Mouse (Mus musculus): ENCODE results near the gene Olfr374. TPM values are rescaled to one million over a fixed set of nuclear protein-coding genes. Genes with fewer than 3 reads are reported as not detected.

The Olfr374 gene
- polyA plus RNA-seq, 1 experiment from 2014 or later: not detected

DNA sequence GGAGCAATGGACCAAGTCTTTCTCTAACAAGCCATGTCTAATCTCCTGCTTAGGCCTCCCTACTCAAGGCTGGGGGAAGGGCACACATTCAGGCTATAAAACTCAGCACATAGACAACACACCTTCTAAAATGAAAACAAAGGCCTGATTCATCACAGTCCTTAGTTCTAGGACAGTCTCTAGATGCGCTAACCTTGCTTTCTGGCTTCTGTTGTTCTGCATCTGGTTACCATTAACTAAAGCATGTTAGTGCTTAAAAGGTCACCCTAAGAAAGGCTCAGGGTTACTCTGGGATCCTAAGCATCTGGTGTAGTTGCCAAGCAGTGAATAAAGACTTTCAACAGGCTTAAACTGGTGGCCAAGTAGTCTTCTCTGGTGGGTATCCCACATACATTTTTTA, 15.2 kb downstream of the Olfr374 start:
- DNase-seq (ENCODE audit: low spot score): no peak
- 90% methylated on average over 1 of the region's 1 CpGs for WGBS
- Histone ChIP-seq H3K27ac (no peak overlapping the region), H3K27me3 (ENCODE audit: insufficient read depth, poor library complexity, severe bottlenecking) (no peaks in the 10 kb centered on the region), H3K36me3 (no peaks in the 10 kb centered on the region), H3K4me1 (no peaks in the 10 kb centered on the region), H3K4me3 (no peak overlapping the region), H3K9me3 (no peaks in the 10 kb centered on the region)

DNA sequence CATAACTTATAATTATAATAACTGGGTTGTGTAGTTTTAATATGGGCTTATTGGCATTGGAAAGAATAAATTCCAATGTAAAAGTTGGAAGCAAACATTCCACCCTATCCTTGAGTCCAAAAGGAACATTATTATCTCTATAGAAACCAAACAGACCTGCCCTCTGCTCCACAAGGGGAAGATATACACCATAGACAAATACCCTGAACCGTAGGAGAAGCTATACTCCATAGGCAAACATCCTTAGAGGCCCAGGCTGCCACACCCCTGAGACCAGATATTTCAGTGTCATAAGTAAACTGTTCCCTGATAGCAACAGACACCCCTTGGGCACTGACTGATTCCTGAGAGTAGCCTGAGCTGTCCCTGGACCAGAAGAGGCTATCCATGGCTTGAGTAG, 21.0 kb downstream of the Olfr374 start:
- Histone ChIP-seq H3K9me3 (no peaks in the 10 kb centered on the region), H3K4me3 (no peak overlapping the region), H3K36me3 (no peaks in the 10 kb centered on the region), H3K27ac (no peak overlapping the region), H3K4me1 (peaks cover 10% of the 10 kb centered on the region), H3K27me3 (ENCODE audit: insufficient read depth, poor library complexity, severe bottlenecking) (no peaks in the 10 kb centered on the region)
- DNase-seq (ENCODE audit: low spot score): no peak
- WGBS: 64% methylated on average over 1 of the region's 1 CpGs

DNA sequence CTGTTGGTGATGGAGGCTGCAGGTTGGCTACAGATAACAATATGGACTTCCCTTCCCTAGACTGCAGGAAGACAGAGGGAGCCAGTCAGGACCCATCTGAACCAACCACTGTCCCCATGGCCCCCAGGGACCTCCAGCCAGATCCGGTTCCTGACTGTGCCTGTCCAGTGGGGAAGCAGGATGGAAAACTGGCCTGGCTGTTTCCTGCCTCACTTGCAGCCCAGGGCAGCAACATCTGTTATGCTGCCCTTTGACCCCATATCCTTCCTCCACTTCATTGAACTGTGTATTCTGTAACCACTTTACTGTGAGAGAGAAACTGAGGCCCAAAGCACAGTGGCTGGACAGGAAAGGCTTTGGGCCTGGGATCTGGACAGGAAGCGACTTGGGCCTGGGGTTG, 24.4 kb downstream of the Olfr374 start:
- WGBS: 69% methylated on average over 2 of the region's 2 CpGs
- no peaks in the 10 kb centered on the region for H3K27me3 ChIP-seq (ENCODE audit: insufficient read depth, poor library complexity, severe bottlenecking)
- H3K27ac ChIP-seq: peak overlapping the region; percentile 12; the same call in 1 of the 2 replicates
- no peak overlapping the region for H3K4me3 ChIP-seq
- H3K9me3 ChIP-seq: no peaks in the 10 kb centered on the region
- no peak for DNase-seq (ENCODE audit: low spot score)
- H3K4me1 ChIP-seq: peaks cover 21% of the 10 kb centered on the region
- no peaks in the 10 kb centered on the region for H3K36me3 ChIP-seq

DNA sequence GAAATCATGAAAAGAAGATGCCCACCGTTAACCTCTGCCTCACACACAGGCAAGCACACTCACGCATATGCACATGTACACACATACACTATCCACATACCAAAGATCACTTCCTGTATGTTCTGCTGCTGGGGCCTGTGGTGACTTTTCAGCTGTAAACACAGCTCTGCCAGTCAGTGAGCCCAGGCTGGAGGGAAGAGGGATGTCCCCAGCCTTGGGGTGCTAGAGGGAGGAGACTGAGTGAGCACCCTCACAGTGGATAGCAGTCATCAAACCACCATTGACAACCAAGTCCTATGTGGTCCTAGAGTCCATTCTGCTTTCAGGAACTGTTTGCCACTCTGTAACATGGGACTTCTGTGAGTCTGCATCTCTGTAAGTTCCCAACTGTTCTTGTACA, 25.1 kb downstream of the Olfr374 start:
- WGBS: 81% methylated on average over 2 of the region's 2 CpGs

DNA sequence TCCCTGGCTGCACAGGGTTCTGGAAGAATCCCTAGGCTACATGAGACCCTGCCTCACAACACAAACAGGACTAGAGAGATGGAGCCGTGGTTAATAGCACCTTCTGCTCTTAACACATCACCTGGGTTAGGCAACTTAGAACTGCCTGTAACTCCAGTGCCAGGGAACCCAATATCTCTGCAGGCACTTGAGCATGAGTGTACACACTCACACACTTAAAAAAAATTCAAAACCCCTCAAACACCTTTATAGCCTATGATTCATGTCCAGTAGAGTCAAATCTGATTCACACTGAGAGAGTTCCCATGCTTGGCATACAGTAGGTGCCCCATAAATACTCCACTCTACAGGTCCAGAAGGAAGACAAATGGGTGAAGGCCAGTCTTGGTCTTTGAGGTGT, 25.6 kb downstream of the Olfr374 start:
- Histone ChIP-seq H3K9me3 (no peaks in the 10 kb centered on the region), H3K27ac (no peak overlapping the region), H3K4me3 (no peak overlapping the region), H3K4me1 (peaks cover 22% of the 10 kb centered on the region), H3K27me3 (ENCODE audit: insufficient read depth, poor library complexity, severe bottlenecking) (no peaks in the 10 kb centered on the region), H3K36me3 (no peaks in the 10 kb centered on the region)
- no peak for DNase-seq (ENCODE audit: low spot score)
- WGBS: 68% methylated on average over 1 of the region's 1 CpGs

More for the DNA sequence above, 25.1 kb downstream of the Olfr374 start:
- Histone ChIP-seq H3K4me1 (peaks cover 21% of the 10 kb centered on the region), H3K27ac (no peak overlapping the region), H3K4me3 (no peak overlapping the region), H3K9me3 (no peaks in the 10 kb centered on the region), H3K27me3 (ENCODE audit: insufficient read depth, poor library complexity, severe bottlenecking) (no peaks in the 10 kb centered on the region), H3K36me3 (no peaks in the 10 kb centered on the region)
- DNase-seq (ENCODE audit: low spot score): peak; percentile 55

DNA sequence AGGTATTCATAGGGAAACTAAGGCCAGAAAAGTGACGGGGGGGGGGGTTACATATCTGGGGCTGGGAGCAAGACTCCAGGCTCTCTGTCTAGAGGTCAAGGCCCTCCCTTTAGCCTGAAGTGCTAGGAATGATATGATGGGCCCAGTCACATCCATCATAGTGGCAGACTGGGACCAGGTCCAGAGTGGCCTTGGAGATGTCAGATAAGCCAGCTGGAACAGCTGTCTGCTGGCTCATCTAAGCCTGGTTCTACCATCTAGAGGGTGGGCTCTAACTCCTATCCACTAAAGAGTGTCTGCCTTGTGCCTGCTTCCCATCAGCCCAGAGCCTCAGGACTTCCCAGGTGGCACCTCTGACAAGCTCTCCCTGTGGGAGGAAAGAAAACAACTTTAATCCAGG, 26.1 kb downstream of the Olfr374 start:
- peak; percentile 25 for DNase-seq (ENCODE audit: low spot score)
- no peaks in the 10 kb centered on the region for H3K9me3 ChIP-seq
- no peaks in the 10 kb centered on the region for H3K27me3 ChIP-seq (ENCODE audit: insufficient read depth, poor library complexity, severe bottlenecking)
- 58% methylated on average over 1 of the region's 1 CpGs for WGBS
- no peak overlapping the region for H3K4me3 ChIP-seq
- H3K27ac ChIP-seq: peak overlapping the region; percentile 67
- H3K36me3 ChIP-seq: peaks cover 4% of the 10 kb centered on the region
- H3K4me1 ChIP-seq: peaks cover 27% of the 10 kb centered on the region

DNA sequence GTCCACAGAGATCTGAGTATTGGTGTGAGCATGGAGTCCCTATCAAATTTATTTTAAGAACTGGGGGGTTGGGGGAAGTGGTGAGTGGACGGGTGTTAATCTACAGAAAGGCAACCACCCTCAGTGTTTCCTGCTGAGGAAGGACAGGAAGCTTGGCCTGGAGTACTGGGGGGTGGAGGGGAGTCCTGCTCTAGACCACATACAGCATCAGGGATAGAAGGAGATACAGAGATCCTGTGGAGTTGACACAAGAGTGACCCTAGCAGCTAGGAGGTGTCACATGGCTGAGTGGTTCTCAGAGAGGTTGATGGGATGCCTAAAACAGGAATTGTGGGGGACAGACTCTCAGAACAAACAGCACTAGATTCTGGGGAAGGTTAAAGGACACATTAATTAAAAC, 26.7 kb downstream of the Olfr374 start:
- H3K4me3 ChIP-seq: no peak overlapping the region
- peak overlapping the region; percentile 67; the same call in 1 of the 2 replicates for H3K27ac ChIP-seq
- no peaks in the 10 kb centered on the region for H3K27me3 ChIP-seq (ENCODE audit: insufficient read depth, poor library complexity, severe bottlenecking)
- H3K9me3 ChIP-seq: no peaks in the 10 kb centered on the region
- peaks cover 33% of the 10 kb centered on the region for H3K4me1 ChIP-seq
- WGBS: 23% methylated on average over 1 of the region's 1 CpGs
- peaks cover 10% of the 10 kb centered on the region for H3K36me3 ChIP-seq
- peak; percentile 63 for DNase-seq (ENCODE audit: low spot score)

DNA sequence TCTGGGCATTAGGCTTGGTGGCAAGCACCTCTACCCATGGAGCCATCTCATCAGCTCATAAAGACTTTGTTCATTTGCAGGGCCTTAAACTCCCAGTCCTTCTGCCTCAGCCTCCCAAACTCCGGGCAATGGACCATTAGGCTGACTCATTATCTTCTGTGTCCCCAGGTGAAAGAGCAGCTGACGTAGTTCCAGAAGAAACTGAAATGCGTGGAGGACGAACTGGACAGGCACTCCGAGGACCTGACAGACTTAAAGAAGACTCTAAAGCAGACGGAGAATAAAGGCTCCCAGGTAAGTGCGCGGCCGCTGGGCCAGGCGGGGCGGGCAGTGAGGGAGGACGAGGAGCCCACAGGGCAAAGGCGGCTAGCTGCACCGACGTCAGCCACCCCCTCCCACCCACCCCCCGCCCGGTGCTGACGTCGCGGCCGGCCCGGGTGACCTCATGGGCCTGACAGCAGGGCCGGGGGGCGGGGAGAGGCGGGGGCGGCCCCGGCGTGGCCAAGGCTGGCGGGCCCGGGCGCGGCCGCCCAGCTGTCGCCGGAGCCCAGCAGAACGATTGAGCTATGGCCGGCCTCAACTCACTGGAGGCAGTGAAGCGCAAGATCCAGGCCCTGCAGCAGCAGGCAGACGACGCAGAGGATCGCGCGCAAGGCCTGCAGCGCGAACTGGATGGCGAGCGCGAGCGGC, 28.1 kb downstream of the Olfr374 start, which contains the start of gene Tpm4:
TSS of gene Tpm4 (plus strand) at position 220 of the 690 bp plus-strand sequence.
- H3K27ac ChIP-seq: peak within 1 kb of the TSS; percentile 99
- peaks cover 35% of the 10 kb centered on the region for H3K4me1 ChIP-seq
- H3K9me3 ChIP-seq: no peaks in the 10 kb centered on the region
- H3K4me3 ChIP-seq: peak within 1 kb of the TSS; percentile 83
- WGBS: under 1% methylated on average over 47 of the region's 49 CpGs
- H3K36me3 ChIP-seq: peaks cover 24% of the 10 kb centered on the region
- DNase-seq (ENCODE audit: low spot score): peak; percentile 89
- no peaks in the 10 kb centered on the region for H3K27me3 ChIP-seq (ENCODE audit: insufficient read depth, poor library complexity, severe bottlenecking)

DNA sequence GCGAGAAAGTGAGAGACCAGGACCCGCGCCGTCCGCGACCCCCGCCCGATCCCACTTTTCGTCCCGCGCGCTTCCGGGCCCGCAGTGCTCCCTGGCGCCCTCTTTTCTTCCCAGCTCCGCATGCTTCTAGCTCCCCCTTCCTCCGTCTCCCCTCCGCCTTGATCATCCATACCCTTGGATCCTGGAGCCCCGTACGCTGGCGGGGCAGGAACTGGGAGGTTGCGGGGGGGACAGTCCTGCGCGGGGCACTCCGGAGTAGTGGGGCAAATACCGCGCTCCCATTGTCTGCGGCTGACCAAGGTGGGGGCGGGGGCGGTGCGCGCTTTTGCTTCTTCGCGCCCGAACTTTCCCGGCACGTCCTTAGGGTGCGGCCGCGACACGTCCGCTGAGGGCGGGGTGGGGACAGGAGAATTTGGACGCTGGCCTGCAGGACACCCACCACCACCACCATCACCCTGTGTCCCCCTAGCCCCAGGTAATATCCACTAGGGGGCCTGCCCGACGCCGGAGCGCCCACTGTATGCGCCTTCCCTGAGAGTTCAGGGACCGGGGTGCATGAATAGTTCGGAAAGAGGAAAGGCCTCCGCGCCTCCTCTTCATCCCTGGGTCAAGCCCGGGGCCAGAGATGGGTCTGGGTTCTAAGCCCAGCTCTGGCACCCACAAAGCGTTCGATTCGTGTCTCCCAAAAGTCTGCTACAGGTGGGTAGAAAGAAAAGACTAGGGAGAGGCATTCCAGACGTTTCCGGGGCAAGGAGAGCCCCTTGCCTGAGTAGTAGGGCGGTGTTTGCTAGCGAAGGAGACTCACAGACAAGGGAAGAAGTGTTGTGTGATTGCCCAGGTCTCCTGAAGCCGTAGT, 28.8 kb downstream of the Olfr374 start:
- Histone ChIP-seq H3K4me1 (peaks cover 35% of the 10 kb centered on the region), H3K9me3 (no peaks in the 10 kb centered on the region), H3K4me3 (peak overlapping the region; percentile 83), H3K36me3 (peaks cover 32% of the 10 kb centered on the region), H3K27me3 (ENCODE audit: insufficient read depth, poor library complexity, severe bottlenecking) (no peaks in the 10 kb centered on the region), H3K27ac (peak overlapping the region; percentile 99)
- peak; percentile 91 for DNase-seq (ENCODE audit: low spot score)
- under 1% methylated on average over 62 of the region's 62 CpGs for WGBS

DNA sequence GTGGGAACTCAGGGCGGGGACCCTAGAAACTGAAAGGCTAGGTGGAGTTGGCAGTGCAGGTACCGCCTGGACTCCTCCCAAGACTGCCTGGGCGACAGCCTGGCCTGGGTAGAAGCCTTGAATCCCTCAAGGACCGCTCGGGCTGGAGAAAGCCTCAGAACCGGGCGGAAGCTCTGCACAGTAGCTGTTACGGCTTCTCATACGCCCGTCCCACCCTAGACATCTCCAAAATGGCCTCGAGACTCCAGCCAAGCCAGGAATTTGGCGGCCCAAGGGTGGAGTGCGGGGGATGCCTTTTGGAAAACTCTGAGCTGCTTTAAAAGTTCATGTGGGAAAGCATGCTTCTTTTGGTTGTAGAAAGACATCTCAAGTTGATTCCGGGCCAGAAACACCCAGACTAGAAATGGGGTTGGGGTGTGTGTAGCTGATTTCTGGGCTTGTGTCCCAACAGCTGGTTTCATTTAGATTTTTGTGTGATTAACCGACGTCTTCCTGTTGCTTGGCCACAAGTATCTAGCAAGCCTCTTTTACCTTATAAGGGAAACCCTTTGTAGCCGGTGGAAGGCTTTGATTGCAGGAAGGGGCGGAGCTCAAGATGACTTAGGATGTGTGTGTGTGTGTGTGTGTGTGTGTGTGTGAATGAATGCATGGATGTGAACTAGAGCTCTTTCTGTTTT, 29.6 kb downstream of the Olfr374 start:
- Histone ChIP-seq H3K27me3 (ENCODE audit: insufficient read depth, poor library complexity, severe bottlenecking) (no peaks in the 10 kb centered on the region), H3K4me1 (peaks cover 30% of the 10 kb centered on the region), H3K36me3 (peaks cover 40% of the 10 kb centered on the region), H3K27ac (peak overlapping the region; percentile 99), H3K9me3 (no peaks in the 10 kb centered on the region), H3K4me3 (peak overlapping the region; percentile 83)
- WGBS: 1% methylated on average over 18 of the region's 18 CpGs
- DNase-seq (ENCODE audit: low spot score): peak; percentile 93

DNA sequence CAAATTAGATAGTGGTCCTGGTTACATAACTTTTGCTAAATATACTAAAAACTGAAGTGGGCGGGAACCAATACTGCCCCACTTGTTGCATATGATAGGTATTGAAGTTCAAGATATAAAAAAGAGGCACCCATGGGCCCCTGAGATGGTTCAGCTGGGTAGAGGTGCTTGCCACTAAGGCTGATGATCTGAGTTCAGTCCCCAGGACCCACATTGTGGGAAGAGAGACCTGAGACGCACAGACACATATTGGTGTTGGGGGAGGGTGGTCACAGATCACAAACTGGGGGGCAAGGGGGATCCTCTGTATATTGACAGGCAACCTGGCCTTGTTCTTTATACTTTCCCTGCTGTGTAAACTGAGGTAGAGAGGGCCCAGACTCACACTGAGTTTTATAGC, 30.6 kb downstream of the Olfr374 start:
- WGBS: 86% methylated on average over 2 of the region's 2 CpGs

DNA sequence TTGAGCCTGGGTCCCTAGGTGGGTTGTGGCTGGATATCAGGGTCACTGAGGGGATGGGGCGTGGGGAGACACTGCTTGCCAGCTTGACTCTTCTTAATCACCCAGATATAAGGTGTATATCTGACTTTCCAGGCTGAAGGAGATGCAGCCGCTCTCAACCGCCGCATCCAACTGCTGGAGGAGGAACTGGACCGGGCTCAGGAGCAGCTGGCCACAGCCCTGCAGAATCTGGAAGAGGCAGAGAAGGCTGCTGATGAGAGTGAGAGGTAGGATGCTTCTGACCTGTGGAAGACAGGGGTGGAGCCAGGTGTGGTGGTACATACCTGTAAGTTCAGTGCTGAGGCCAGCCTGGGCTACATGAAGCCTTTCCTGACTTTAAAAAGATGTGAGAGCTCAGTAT, 31.6 kb downstream of the Olfr374 start:
- peaks cover 60% of the 10 kb centered on the region for H3K36me3 ChIP-seq
- H3K27me3 ChIP-seq (ENCODE audit: insufficient read depth, poor library complexity, severe bottlenecking): no peaks in the 10 kb centered on the region
- peak; percentile 64 for DNase-seq (ENCODE audit: low spot score)
- H3K4me1 ChIP-seq: peaks cover 18% of the 10 kb centered on the region
- H3K27ac ChIP-seq: peak overlapping the region; percentile 99; the same call in 1 of the 2 replicates
- WGBS: 93% methylated on average over 5 of the region's 5 CpGs
- H3K9me3 ChIP-seq: no peaks in the 10 kb centered on the region
- H3K4me3 ChIP-seq: no peak overlapping the region

More for the DNA sequence above, 30.6 kb downstream of the Olfr374 start:
- peak overlapping the region; percentile 83 for H3K4me3 ChIP-seq
- peaks cover 28% of the 10 kb centered on the region for H3K4me1 ChIP-seq
- no peaks in the 10 kb centered on the region for H3K27me3 ChIP-seq (ENCODE audit: insufficient read depth, poor library complexity, severe bottlenecking)
- no peaks in the 10 kb centered on the region for H3K9me3 ChIP-seq
- H3K27ac ChIP-seq: peak overlapping the region; percentile 99
- H3K36me3 ChIP-seq: peaks cover 50% of the 10 kb centered on the region
- peak; percentile 72 for DNase-seq (ENCODE audit: low spot score)

Measured in heart, embryonic 10.5 days (tissue).